Mouse (Mus musculus) midbrain, embryonic 16.5 days (tissue): ENCODE measurements around the gene Hdac7. TPM values are rescaled to one million over a fixed set of nuclear protein-coding genes. Genes with fewer than 3 reads are reported as not detected.
A peak's percentile ranks its signal among the peaks of the same experiment; 100 is the strongest.

Experiments
- ATAC-seq: fragments of 200-750 bp; cut with Nextera tagmentation; 2 replicates; pipeline ENCODE4 v1.8.0; 2017; ENCODE audit warnings: moderate TSS enrichment
- H3K27ac ChIP-seq: fragments of 300-500 bp; sonication (generic); 2 replicates; pipeline ENCODE4 v1.5.1; 2014; ENCODE audit warnings: mild to moderate bottlenecking, low read length, mixed read lengths
- H3K27me3 ChIP-seq: fragments of 300-500 bp; sonication (generic); 2 replicates; pipeline ENCODE4 v1.6.1; 2014; ENCODE audit warnings: low read depth, low read length, mixed read lengths; ENCODE audit not compliant: control insufficient read depth, insufficient read depth
- H3K36me3 ChIP-seq: fragments of 300-500 bp; sonication (generic); 2 replicates; pipeline ENCODE4 v1.6.1; 2014; ENCODE audit warnings: mild to moderate bottlenecking, low read length, moderate library complexity, mixed read lengths; ENCODE audit not compliant: control insufficient read depth, insufficient read depth
- H3K4me1 ChIP-seq: fragments of 300-500 bp; sonication (generic); 2 replicates; pipeline ENCODE4 v1.6.1; 2014; ENCODE audit warnings: mild to moderate bottlenecking, low read length, mixed read lengths; ENCODE audit not compliant: control insufficient read depth, insufficient read depth
- H3K4me2 ChIP-seq: fragments of 300-500 bp; sonication (generic); 2 replicates; pipeline ENCODE4 v1.6.1; 2014; ENCODE audit warnings: mild to moderate bottlenecking, low read length, mixed read lengths
- H3K4me3 ChIP-seq: fragments of 300-500 bp; sonication (generic); 2 replicates; pipeline ENCODE4 v1.5.1; 2014; ENCODE audit warnings: low read depth, mild to moderate bottlenecking, low read length, moderate library complexity, mixed read lengths
- H3K9ac ChIP-seq: fragments of 300-500 bp; sonication (generic); 2 replicates; pipeline ENCODE4 v1.6.1; 2014; ENCODE audit warnings: low read depth, low read length, mixed read lengths
- H3K9me3 ChIP-seq: fragments of 300-500 bp; sonication (generic); replicated peaks from 2 replicates; pipeline ENCODE4 v1.6.1; 2014; ENCODE audit warnings: mild to moderate bottlenecking, low read length, mixed read lengths; ENCODE audit not compliant: control insufficient read depth, poor library complexity, severe bottlenecking
- WGBS: fragments of 180-500 bp; shearing (Covaris S2); extraction: QIAGEN DNeasy Blood & Tissue Kit; methylation state at CpG from one replicate; pipeline ENCODE4 v1.1.7; 2014; 5-methylcytosine and 5-hydroxymethylcytosine counted together
- polyA plus RNA-seq: library from polyadenylated mRNA; unstranded; fragments of >200 nt; fragmentation: Nextera tagmentation; extraction: Ambion mirVana; gene quantifications from 2 replicates; pipeline ENCODE4 v1.2.1, GENCODE M21; 2015

Gene Hdac7
- polyA plus RNA-seq, 1 experiment from 2014 or later: 28.6 TPM

DNA sequence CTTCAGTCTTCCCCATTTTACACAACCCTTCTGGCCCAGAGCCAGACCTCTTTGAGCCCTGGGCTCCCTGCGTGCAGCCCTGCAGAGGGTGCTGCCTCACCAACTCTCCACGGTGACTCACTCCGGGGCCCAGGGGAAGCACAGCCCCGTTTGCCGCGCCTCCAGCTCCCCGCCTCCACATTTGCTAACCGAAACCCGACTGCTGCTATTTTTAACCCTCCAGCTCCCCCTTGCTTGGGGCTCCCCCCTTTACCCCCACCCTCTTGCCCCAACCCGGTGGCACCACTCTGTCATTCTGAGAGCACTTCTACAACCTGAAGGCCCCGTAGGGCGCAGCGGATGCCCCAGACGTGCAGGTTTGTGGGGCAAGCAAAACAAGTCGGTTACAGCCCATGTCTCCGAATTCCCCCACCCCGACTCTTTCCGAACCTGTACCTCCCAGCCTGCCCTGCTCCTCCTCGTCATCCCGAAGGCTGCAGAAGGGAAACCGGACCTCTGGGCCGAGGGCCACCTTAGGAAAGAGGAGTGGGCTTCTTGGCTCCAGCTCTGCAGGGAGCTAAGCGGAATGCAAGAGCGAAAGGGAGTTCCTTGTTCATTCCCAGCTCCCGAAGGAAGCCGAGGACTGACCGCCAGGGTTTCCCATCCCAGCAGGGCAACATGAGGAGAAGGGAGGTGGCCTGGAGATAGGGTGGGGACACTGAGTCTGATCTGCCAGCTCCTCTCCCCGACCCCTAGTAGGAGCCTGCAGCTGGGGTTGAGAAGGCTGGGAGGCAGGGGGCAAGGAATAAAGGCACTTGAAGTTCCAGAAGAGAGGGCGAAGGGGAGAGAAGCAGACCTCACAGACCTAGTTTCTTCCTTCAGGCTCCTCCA, 19.0 kb downstream of the Hdac7 start:
- H3K4me3 ChIP-seq: peak overlapping the region; percentile 8; the same call in 1 of the 2 replicates
- ATAC-seq: no peak
- H3K27me3 ChIP-seq: no peaks in the 10 kb centered on the region
- 12% methylated on average over 29 of the region's 29 CpGs for WGBS
- no peaks in the 10 kb centered on the region for H3K36me3 ChIP-seq
- H3K4me2 ChIP-seq: peak overlapping the region; percentile 41
- H3K9ac ChIP-seq: peak overlapping the region; percentile 36
- no peaks in the 10 kb centered on the region for H3K9me3 ChIP-seq
- H3K4me1 ChIP-seq: peaks cover 70% of the 10 kb centered on the region
- no peak overlapping the region for H3K27ac ChIP-seq

DNA sequence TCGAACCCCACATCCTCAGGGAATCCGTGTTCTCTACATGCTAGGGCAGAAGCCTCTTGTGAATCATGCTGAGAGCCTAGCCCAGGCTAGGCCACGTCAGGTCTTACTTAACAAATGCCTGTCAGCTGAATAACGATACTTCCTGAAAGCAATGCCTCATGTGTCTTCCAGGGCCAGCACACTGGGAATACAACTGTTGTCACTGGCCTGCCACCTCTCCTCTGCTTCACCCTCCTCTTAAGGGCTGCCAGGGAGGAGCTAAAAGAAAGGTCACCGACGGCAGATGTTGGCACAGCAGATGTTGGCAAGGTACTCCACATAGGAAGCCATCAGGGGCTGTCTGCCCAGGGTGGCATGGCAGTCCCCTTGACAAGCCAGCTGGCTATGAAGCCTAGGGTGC, 20.3 kb downstream of the Hdac7 start:
- WGBS: 86% methylated on average over 6 of the region's 6 CpGs
- no peaks in the 10 kb centered on the region for H3K36me3 ChIP-seq
- H3K4me2 ChIP-seq: no peak overlapping the region
- ATAC-seq: no peak
- no peaks in the 10 kb centered on the region for H3K27me3 ChIP-seq
- no peak overlapping the region for H3K4me3 ChIP-seq
- H3K9me3 ChIP-seq: no peaks in the 10 kb centered on the region
- H3K4me1 ChIP-seq: peaks cover 58% of the 10 kb centered on the region
- no peak overlapping the region for H3K27ac ChIP-seq
- no peak overlapping the region for H3K9ac ChIP-seq

DNA sequence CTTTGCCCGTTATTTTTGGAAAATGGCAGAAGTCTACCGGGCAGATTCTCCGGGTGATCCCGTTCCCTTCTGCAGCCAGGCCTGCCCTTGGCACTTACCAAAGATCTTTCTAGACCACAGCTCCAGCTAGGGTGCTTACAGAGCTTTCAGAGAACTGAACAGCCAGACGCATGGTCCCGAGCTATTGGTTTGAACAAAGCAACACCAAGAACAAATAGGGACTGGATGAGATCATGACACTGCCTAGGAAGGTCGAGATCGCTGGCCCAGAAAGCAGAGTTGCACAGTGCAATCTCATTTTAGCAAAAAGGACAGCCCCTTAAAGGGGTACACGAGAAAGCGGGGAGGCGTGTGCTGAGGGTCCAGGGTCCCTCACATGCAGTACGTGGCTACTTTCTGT, 20.8 kb downstream of the Hdac7 start:
- Histone ChIP-seq H3K9me3 (no peaks in the 10 kb centered on the region), H3K27me3 (no peaks in the 10 kb centered on the region), H3K36me3 (no peaks in the 10 kb centered on the region), H3K4me3 (no peak overlapping the region), H3K27ac (no peak overlapping the region), H3K9ac (no peak overlapping the region), H3K4me2 (no peak overlapping the region), H3K4me1 (peaks cover 52% of the 10 kb centered on the region)
- WGBS: 59% methylated on average over 12 of the region's 12 CpGs
- no peak for ATAC-seq

DNA sequence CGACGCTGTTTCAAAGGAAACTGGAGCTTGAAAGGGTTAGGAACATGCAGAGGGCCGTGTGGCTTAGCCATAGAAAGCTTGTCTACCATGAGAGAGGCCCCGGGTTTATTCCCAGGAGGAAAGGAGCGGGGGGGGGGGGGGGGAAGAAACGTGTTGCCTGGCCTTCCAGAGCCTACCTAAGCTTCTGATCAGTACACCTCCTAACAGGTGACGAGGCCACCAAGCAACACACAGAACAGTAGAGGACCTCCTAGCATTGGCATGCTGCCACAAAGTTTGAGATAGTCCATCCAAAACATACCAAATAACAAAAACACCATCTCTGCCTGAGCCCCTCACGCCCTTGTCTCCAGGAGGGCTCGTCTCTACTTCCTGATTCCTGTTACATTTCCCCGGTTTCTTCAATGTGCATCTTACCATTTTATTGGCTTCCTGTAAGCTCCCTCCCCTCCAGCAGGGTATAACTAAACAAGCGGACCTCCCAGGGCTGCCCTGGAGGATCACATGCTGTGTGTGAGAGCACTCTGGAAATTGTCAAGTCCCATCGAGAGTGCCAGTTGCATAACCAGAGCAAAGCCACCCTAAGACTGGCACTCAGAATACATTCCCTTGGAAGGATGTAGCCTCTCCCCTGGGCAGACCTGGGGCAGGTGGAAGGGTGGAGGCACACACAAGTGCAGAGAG, 21.6 kb downstream of the Hdac7 start:
- H3K36me3 ChIP-seq: no peaks in the 10 kb centered on the region
- no peak overlapping the region for H3K4me2 ChIP-seq
- no peak for ATAC-seq
- H3K27me3 ChIP-seq: no peaks in the 10 kb centered on the region
- no peak overlapping the region for H3K9ac ChIP-seq
- 45% methylated on average over 10 of the region's 12 CpGs for WGBS
- H3K4me3 ChIP-seq: no peak overlapping the region
- H3K27ac ChIP-seq: no peak overlapping the region
- no peaks in the 10 kb centered on the region for H3K9me3 ChIP-seq
- peaks cover 47% of the 10 kb centered on the region for H3K4me1 ChIP-seq

DNA sequence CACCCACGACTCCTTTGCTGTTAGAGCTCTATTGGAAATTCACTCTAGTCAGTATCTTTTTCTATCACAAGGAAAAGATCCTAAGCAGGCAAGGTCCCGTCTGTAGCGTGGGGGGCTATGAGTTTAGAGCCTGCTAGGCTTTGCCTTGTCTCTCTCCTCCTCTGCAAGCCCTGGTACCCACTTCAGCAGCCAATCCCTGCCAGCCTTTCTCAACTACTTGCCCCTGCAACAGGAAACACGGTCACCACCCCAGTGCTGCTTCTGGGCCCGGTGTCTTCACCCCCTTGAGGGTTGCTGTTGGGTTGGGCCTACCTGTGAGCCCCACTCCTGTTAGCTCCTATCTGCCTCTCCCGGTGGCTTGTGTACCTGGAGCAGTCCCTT, 22.3 kb downstream of the Hdac7 start:
- Histone ChIP-seq H3K4me1 (peaks cover 42% of the 10 kb centered on the region), H3K4me2 (no peak overlapping the region), H3K27ac (no peak overlapping the region), H3K9me3 (no peaks in the 10 kb centered on the region), H3K9ac (no peak overlapping the region), H3K36me3 (no peaks in the 10 kb centered on the region), H3K4me3 (no peak overlapping the region), H3K27me3 (no peaks in the 10 kb centered on the region)
- no peak for ATAC-seq
- WGBS: 76% methylated on average over 6 of the region's 6 CpGs

DNA sequence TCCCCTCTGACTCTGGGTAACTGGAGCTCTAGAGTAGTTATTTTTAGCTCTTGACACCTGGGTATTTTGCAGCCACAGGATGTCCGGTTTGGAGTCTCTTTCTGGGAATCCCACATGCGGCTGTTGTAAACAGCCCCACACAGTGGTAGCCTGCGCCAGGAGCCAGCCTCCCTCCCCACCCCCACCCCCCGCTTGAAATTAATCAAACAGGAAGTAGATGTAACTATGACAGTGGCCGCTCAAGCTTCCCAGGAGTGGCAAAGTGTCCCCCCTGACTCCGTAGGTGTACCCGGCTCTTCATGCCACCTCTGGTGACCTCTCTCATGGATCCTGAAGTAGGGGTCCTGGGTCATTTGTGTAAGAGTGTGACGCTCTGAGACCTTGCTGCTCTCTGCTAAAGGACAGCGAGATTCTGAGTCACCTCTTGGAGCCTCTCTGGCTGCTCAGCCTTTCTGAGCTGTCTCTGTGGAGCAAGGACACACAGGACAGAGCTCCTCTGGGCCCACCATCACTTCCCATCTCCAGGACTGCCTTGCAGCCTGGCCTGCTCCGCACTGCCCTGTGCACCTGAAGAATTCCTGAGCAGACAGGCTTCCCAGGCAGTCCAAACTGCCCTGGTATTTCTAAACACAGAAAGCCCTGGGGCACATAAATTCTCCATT, 22.9 kb downstream of the Hdac7 start:
- Histone ChIP-seq H3K9ac (no peak overlapping the region), H3K36me3 (no peaks in the 10 kb centered on the region), H3K4me2 (no peak overlapping the region), H3K27ac (no peak overlapping the region), H3K9me3 (no peaks in the 10 kb centered on the region), H3K4me3 (no peak overlapping the region), H3K27me3 (no peaks in the 10 kb centered on the region), H3K4me1 (peaks cover 41% of the 10 kb centered on the region)
- no peak for ATAC-seq
- WGBS: 65% methylated on average over 10 of the region's 10 CpGs

DNA sequence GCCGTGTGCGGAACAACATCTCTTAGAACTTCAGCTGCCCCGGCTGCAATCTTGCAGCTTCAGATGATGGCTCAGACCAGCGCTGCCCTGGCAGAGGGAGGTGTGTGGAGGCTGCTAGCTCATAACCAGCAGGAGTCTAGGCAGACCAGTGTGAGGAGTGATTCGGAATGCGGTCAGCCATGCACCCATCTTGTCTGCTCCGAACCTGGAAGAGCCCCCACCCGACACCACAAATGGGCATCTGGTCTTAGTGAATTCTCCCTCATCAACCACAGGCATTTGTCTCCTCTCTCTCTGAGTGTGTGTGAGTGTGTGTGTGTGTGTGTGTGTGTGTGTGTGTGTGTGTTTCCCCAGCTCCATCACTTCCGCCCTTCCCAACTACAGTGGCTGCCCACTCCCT, 24.4 kb downstream of the Hdac7 start:
- Histone ChIP-seq H3K27me3 (no peaks in the 10 kb centered on the region), H3K27ac (no peak overlapping the region), H3K4me1 (peaks cover 26% of the 10 kb centered on the region), H3K9me3 (no peaks in the 10 kb centered on the region), H3K4me3 (no peak overlapping the region), H3K4me2 (no peak overlapping the region), H3K36me3 (no peaks in the 10 kb centered on the region), H3K9ac (no peak overlapping the region)
- 79% methylated on average over 9 of the region's 9 CpGs for WGBS
- no peak for ATAC-seq

DNA sequence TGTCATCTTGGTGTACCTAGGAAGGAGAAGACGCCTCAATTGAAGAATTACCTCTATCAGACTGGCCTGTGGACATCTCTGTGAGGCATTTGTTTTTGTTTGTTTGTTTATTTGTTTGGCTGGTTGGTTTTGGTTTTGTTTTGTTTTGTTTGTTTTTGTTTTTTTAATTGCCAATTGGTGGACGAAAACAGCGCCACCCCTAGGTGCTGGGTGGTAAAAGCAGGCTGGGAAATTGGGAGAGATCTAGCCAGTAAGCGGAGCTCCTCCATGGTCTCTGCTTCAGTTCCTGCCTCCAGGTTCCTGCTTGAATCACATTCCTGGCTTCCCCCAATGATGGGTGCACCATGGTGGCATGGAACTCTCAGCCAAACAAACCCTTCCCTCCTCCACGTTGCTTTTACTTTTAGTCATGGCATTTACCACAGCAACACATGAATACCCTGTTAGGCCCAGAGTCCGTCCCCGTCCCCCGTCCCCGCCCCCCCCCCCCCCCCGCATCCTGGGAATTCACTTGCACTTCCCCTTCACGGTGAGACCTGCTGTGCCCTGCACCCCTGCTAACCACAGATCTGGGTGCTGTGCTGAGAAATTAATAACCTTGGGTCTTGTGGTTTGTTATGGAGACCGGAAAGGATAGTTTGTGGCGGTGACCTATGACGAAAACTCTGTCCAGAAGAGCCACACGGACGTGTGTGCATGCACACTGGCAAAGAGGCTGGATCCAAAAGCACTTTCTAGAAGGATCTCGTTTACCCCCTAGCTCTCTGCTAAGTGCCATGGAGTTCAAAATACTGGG, 27.9 kb downstream of the Hdac7 start:
- WGBS: 96% methylated on average over 16 of the region's 17 CpGs
- no peaks in the 10 kb centered on the region for H3K36me3 ChIP-seq
- H3K9me3 ChIP-seq: no peaks in the 10 kb centered on the region
- H3K4me1 ChIP-seq: peaks cover 14% of the 10 kb centered on the region
- no peak for ATAC-seq
- H3K27me3 ChIP-seq: no peaks in the 10 kb centered on the region
- no peak overlapping the region for H3K9ac ChIP-seq
- no peak overlapping the region for H3K27ac ChIP-seq
- H3K4me3 ChIP-seq: no peak overlapping the region
- H3K4me2 ChIP-seq: no peak overlapping the region
